Mouse (Mus musculus): ENCODE results near the gene Slc17a7. TPM values are rescaled to one million over a fixed set of nuclear protein-coding genes. Genes with fewer than 3 reads are reported as not detected.

The Slc17a7 gene
- 2.7 TPM for polyA plus RNA-seq (2014; fragmentation: Illumina TruSeq; extraction: RNeasy Lipid Tissue Mini Kit (QIAGEN cat#74804); ENCODE audit: low read depth, low replicate concordance)

GRCm38 (mm10) chr7:45163735-45164490 lies at the start of gene Slc17a7:
Slc17a7 (plus strand) TSS chr7:45163949.

GRCm38 (mm10) chr7:45124224-45125143 lies 39.3 kb upstream of the Slc17a7 start, which contains the start of gene Rps11:
Rps11 (minus strand) TSS chr7:45124439.

GRCm38 (mm10) chr7:45128624-45129246 lies 35.0 kb upstream of the Slc17a7 start, which contains the start of gene Rpl13a:
Rpl13a (minus strand) TSS chr7:45128761.

GRCm38 (mm10) chr7:45135993-45136567 lies 27.7 kb upstream of the Slc17a7 start, which contains the start of the genes Gm45713 and Flt3l:
Gm45713 (minus strand) TSS chr7:45136231.
Flt3l (minus strand) TSS chr7:45136432.

GRCm38 (mm10) chr7:45154096-45154992 lies 9.4 kb upstream of the Slc17a7 start, which contains the start of the genes Pih1d1 and Aldh16a1:
Pih1d1 (plus strand) TSS chr7:45154303.
Aldh16a1 (minus strand) TSS chr7:45154584.

GRCm38 (mm10) chr7:45179469-45179868 lies 15.7 kb downstream of the Slc17a7 start, which contains the start of gene Gfy:
Gfy (minus strand) TSS chr7:45179569.

GRCm38 (mm10) chr7:45180896-45181477 lies 17.2 kb downstream of the Slc17a7 start, which contains the start of gene Pth2:
Pth2 (plus strand) TSS chr7:45180995.

GRCm38 (mm10) chr7:45204380-45205143 lies 40.8 kb downstream of the Slc17a7 start, which contains the start of gene Ccdc155:
Ccdc155 (minus strand) TSS chr7:45204892.

GRCm38 (mm10) chr7:45211851-45212251 lies 48.1 kb downstream of the Slc17a7 start, which contains the start of gene Dkkl1:
Dkkl1 (minus strand) TSS chr7:45212147.

GRCm38 (mm10) chr7:45215673-45216441 lies 52.1 kb downstream of the Slc17a7 start, which contains the start of gene Tead2:
Tead2 (plus strand) TSS chr7:45215753.

Other genes with a start within 250 kb of the Slc17a7 start
- 104 TPM for gene Ap2a1, start 234.5 kb upstream of the Slc17a7 start, polyA plus RNA-seq (2014; fragmentation: Illumina TruSeq; extraction: RNeasy Lipid Tissue Mini Kit (QIAGEN cat#74804); ENCODE audit: low read depth, low replicate concordance)
- 11.2 TPM for gene Tsks, start 220.7 kb upstream of the Slc17a7 start, polyA plus RNA-seq (2014; fragmentation: Illumina TruSeq; extraction: RNeasy Lipid Tissue Mini Kit (QIAGEN cat#74804); ENCODE audit: low read depth, low replicate concordance)
- gene Cpt1c, start 189.1 kb upstream of the Slc17a7 start, polyA plus RNA-seq (2014; fragmentation: Illumina TruSeq; extraction: RNeasy Lipid Tissue Mini Kit (QIAGEN cat#74804); ENCODE audit: low read depth, low replicate concordance) = 9.3 TPM
- gene Prmt1, start 177.4 kb upstream of the Slc17a7 start, polyA plus RNA-seq (2014; fragmentation: Illumina TruSeq; extraction: RNeasy Lipid Tissue Mini Kit (QIAGEN cat#74804); ENCODE audit: low read depth, low replicate concordance) = 8.0 TPM
- gene Irf3, start 166.3 kb upstream of the Slc17a7 start, polyA plus RNA-seq (2014; fragmentation: Illumina TruSeq; extraction: RNeasy Lipid Tissue Mini Kit (QIAGEN cat#74804); ENCODE audit: low read depth, low replicate concordance) = 18.4 TPM
- 1.5 TPM for gene Bcl2l12, start 165.2 kb upstream of the Slc17a7 start, polyA plus RNA-seq (2014; fragmentation: Illumina TruSeq; extraction: RNeasy Lipid Tissue Mini Kit (QIAGEN cat#74804); ENCODE audit: low read depth, low replicate concordance)
- 3.3 TPM for gene Scaf1, start 147.6 kb upstream of the Slc17a7 start, polyA plus RNA-seq (2014; fragmentation: Illumina TruSeq; extraction: RNeasy Lipid Tissue Mini Kit (QIAGEN cat#74804); ENCODE audit: low read depth, low replicate concordance)
- 1.8 TPM for gene Rras, start 146.0 kb upstream of the Slc17a7 start, polyA plus RNA-seq (2014; fragmentation: Illumina TruSeq; extraction: RNeasy Lipid Tissue Mini Kit (QIAGEN cat#74804); ENCODE audit: low read depth, low replicate concordance)
- gene Prr12, start 111.1 kb upstream of the Slc17a7 start, polyA plus RNA-seq (2014; fragmentation: Illumina TruSeq; extraction: RNeasy Lipid Tissue Mini Kit (QIAGEN cat#74804); ENCODE audit: low read depth, low replicate concordance) = 0.24 TPM
- gene Nosip, start 101.5 kb upstream of the Slc17a7 start, polyA plus RNA-seq (2014; fragmentation: Illumina TruSeq; extraction: RNeasy Lipid Tissue Mini Kit (QIAGEN cat#74804); ENCODE audit: low read depth, low replicate concordance) = 4.6 TPM
- gene Prrg2, start 101.3 kb upstream of the Slc17a7 start, polyA plus RNA-seq (2014; fragmentation: Illumina TruSeq; extraction: RNeasy Lipid Tissue Mini Kit (QIAGEN cat#74804); ENCODE audit: low read depth, low replicate concordance) = 2.7 TPM
- not detected for gene Rcn3, start 71.7 kb upstream of the Slc17a7 start, polyA plus RNA-seq (2014; fragmentation: Illumina TruSeq; extraction: RNeasy Lipid Tissue Mini Kit (QIAGEN cat#74804); ENCODE audit: low read depth, low replicate concordance)
- gene Fcgrt, start 60.1 kb upstream of the Slc17a7 start, polyA plus RNA-seq (2014; fragmentation: Illumina TruSeq; extraction: RNeasy Lipid Tissue Mini Kit (QIAGEN cat#74804); ENCODE audit: low read depth, low replicate concordance) = 1.4 TPM
- 157 TPM for gene Rps11, start 39.5 kb upstream of the Slc17a7 start, polyA plus RNA-seq (2014; fragmentation: Illumina TruSeq; extraction: RNeasy Lipid Tissue Mini Kit (QIAGEN cat#74804); ENCODE audit: low read depth, low replicate concordance)
- 133 TPM for gene Rpl13a, start 35.2 kb upstream of the Slc17a7 start, polyA plus RNA-seq (2014; fragmentation: Illumina TruSeq; extraction: RNeasy Lipid Tissue Mini Kit (QIAGEN cat#74804); ENCODE audit: low read depth, low replicate concordance)
- gene Gm45713, start 27.7 kb upstream of the Slc17a7 start, polyA plus RNA-seq (2014; fragmentation: Illumina TruSeq; extraction: RNeasy Lipid Tissue Mini Kit (QIAGEN cat#74804); ENCODE audit: low read depth, low replicate concordance) = not detected
- 1.5 TPM for gene Flt3l, start 27.5 kb upstream of the Slc17a7 start, polyA plus RNA-seq (2014; fragmentation: Illumina TruSeq; extraction: RNeasy Lipid Tissue Mini Kit (QIAGEN cat#74804); ENCODE audit: low read depth, low replicate concordance)
- 10.2 TPM for gene Pih1d1, start 9.6 kb upstream of the Slc17a7 start, polyA plus RNA-seq (2014; fragmentation: Illumina TruSeq; extraction: RNeasy Lipid Tissue Mini Kit (QIAGEN cat#74804); ENCODE audit: low read depth, low replicate concordance)
- 1.1 TPM for gene Aldh16a1, start 9.4 kb upstream of the Slc17a7 start, polyA plus RNA-seq (2014; fragmentation: Illumina TruSeq; extraction: RNeasy Lipid Tissue Mini Kit (QIAGEN cat#74804); ENCODE audit: low read depth, low replicate concordance)
- gene Gfy, start 15.6 kb downstream of the Slc17a7 start, polyA plus RNA-seq (2014; fragmentation: Illumina TruSeq; extraction: RNeasy Lipid Tissue Mini Kit (QIAGEN cat#74804); ENCODE audit: low read depth, low replicate concordance) = 3.5 TPM
- gene Pth2, start 17.0 kb downstream of the Slc17a7 start, polyA plus RNA-seq (2014; fragmentation: Illumina TruSeq; extraction: RNeasy Lipid Tissue Mini Kit (QIAGEN cat#74804); ENCODE audit: low read depth, low replicate concordance) = not detected
- gene Ccdc155, start 40.9 kb downstream of the Slc17a7 start, polyA plus RNA-seq (2014; fragmentation: Illumina TruSeq; extraction: RNeasy Lipid Tissue Mini Kit (QIAGEN cat#74804); ENCODE audit: low read depth, low replicate concordance) = 0.49 TPM
- gene Dkkl1, start 48.2 kb downstream of the Slc17a7 start, polyA plus RNA-seq (2014; fragmentation: Illumina TruSeq; extraction: RNeasy Lipid Tissue Mini Kit (QIAGEN cat#74804); ENCODE audit: low read depth, low replicate concordance) = 186 TPM
- gene Tead2, start 51.8 kb downstream of the Slc17a7 start, polyA plus RNA-seq (2014; fragmentation: Illumina TruSeq; extraction: RNeasy Lipid Tissue Mini Kit (QIAGEN cat#74804); ENCODE audit: low read depth, low replicate concordance) = 2.0 TPM
- gene Cd37, start 75.2 kb downstream of the Slc17a7 start, polyA plus RNA-seq (2014; fragmentation: Illumina TruSeq; extraction: RNeasy Lipid Tissue Mini Kit (QIAGEN cat#74804); ENCODE audit: low read depth, low replicate concordance) = 0.70 TPM
- 10.2 TPM for gene Slc6a16, start 77.1 kb downstream of the Slc17a7 start, polyA plus RNA-seq (2014; fragmentation: Illumina TruSeq; extraction: RNeasy Lipid Tissue Mini Kit (QIAGEN cat#74804); ENCODE audit: low read depth, low replicate concordance)
- gene Slc6a21, start 113.6 kb downstream of the Slc17a7 start, polyA plus RNA-seq (2014; fragmentation: Illumina TruSeq; extraction: RNeasy Lipid Tissue Mini Kit (QIAGEN cat#74804); ENCODE audit: low read depth, low replicate concordance) = 50.8 TPM
- 0.74 TPM for gene Trpm4, start 169.8 kb downstream of the Slc17a7 start, polyA plus RNA-seq (2014; fragmentation: Illumina TruSeq; extraction: RNeasy Lipid Tissue Mini Kit (QIAGEN cat#74804); ENCODE audit: low read depth, low replicate concordance)
- 0.08 TPM for gene Hrc, start 171.3 kb downstream of the Slc17a7 start, polyA plus RNA-seq (2014; fragmentation: Illumina TruSeq; extraction: RNeasy Lipid Tissue Mini Kit (QIAGEN cat#74804); ENCODE audit: low read depth, low replicate concordance)
- not detected for gene Ppfia3, start 203.1 kb downstream of the Slc17a7 start, polyA plus RNA-seq (2014; fragmentation: Illumina TruSeq; extraction: RNeasy Lipid Tissue Mini Kit (QIAGEN cat#74804); ENCODE audit: low read depth, low replicate concordance)
- gene Lin7b, start 206.6 kb downstream of the Slc17a7 start, polyA plus RNA-seq (2014; fragmentation: Illumina TruSeq; extraction: RNeasy Lipid Tissue Mini Kit (QIAGEN cat#74804); ENCODE audit: low read depth, low replicate concordance) = 0.39 TPM
- 109 TPM for gene Snrnp70, start 231.8 kb downstream of the Slc17a7 start, polyA plus RNA-seq (2014; fragmentation: Illumina TruSeq; extraction: RNeasy Lipid Tissue Mini Kit (QIAGEN cat#74804); ENCODE audit: low read depth, low replicate concordance)
- not detected for gene Kcna7, start 241.7 kb downstream of the Slc17a7 start, polyA plus RNA-seq (2014; fragmentation: Illumina TruSeq; extraction: RNeasy Lipid Tissue Mini Kit (QIAGEN cat#74804); ENCODE audit: low read depth, low replicate concordance)
- 0.43 TPM for gene Ntf5, start 249.7 kb downstream of the Slc17a7 start, polyA plus RNA-seq (2014; fragmentation: Illumina TruSeq; extraction: RNeasy Lipid Tissue Mini Kit (QIAGEN cat#74804); ENCODE audit: low read depth, low replicate concordance)